Mouse (Mus musculus) kidney, postnatal 10 days (tissue): ENCODE data around the gene Ttll3.

Experiments used
- DNase-seq: peaks from one replicate; pipeline ENCODE4 v3.0.0; 2021; ENCODE audit warnings: mixed read lengths

The Ttll3 gene

GRCm38 (mm10) chr6:113426696-113427095 is 37.6 kb downstream of the Ttll3 start:
- DNase-seq: no peak

- peak; percentile 67 for DNase-seq
These were observed 38.3 kb downstream of the Ttll3 start for GRCm38 (mm10) chr6:113427397-113427796.

GRCm38 (mm10) chr6:113428006-113428405 is 38.9 kb downstream of the Ttll3 start:
- DNase-seq: no peak

GRCm38 (mm10) chr6:113429965-113430364 is 40.9 kb downstream of the Ttll3 start:
- DNase-seq: no peak

GRCm38 (mm10) chr6:113430846-113431245 is 41.8 kb downstream of the Ttll3 start:
- no peak for DNase-seq

- DNase-seq: no peak
These were observed 42.7 kb downstream of the Ttll3 start for GRCm38 (mm10) chr6:113431801-113432200.

GRCm38 (mm10) chr6:113433661-113434060 is 44.6 kb downstream of the Ttll3 start:
- DNase-seq: no peak

GRCm38 (mm10) chr6:113434691-113435090 is 45.6 kb downstream of the Ttll3 start:
- no peak for DNase-seq

GRCm38 (mm10) chr6:113435664-113436205 is 46.7 kb downstream of the Ttll3 start, which contains the start of gene Cidec:
Gene Cidec (minus strand): TSS chr6:113435760.
- DNase-seq: no peak

- no peak for DNase-seq
These were observed 48.1 kb downstream of the Ttll3 start for GRCm38 (mm10) chr6:113437135-113437534.

GRCm38 (mm10) chr6:113438721-113439430 is 49.8 kb downstream of the Ttll3 start:
- DNase-seq: no peak

GRCm38 (mm10) chr6:113440686-113441085 is 51.6 kb downstream of the Ttll3 start:
- no peak for DNase-seq

GRCm38 (mm10) chr6:113441147-113441680 is 52.2 kb downstream of the Ttll3 start:
- peak; percentile 87 for DNase-seq

GRCm38 (mm10) chr6:113442087-113442441 is 53.0 kb downstream of the Ttll3 start:
- no peak for DNase-seq

- DNase-seq: peak; percentile 93
These were observed 53.5 kb downstream of the Ttll3 start, which contains the start of gene Jagn1 for GRCm38 (mm10) chr6:113442442-113443090. Gene Jagn1 (plus strand): TSS chr6:113442569.

GRCm38 (mm10) chr6:113443091-113443490 is 54.0 kb downstream of the Ttll3 start:
- DNase-seq: no peak

GRCm38 (mm10) chr6:113444207-113444965 is 55.3 kb downstream of the Ttll3 start:
- DNase-seq: no peak

- no peak for DNase-seq
These were observed 58.6 kb downstream of the Ttll3 start for GRCm38 (mm10) chr6:113447639-113448038.

GRCm38 (mm10) chr6:113451839-113452238 is 62.8 kb downstream of the Ttll3 start:
- no peak for DNase-seq

- DNase-seq: no peak
These were observed 65.9 kb downstream of the Ttll3 start for GRCm38 (mm10) chr6:113455007-113455406.

- DNase-seq: no peak
These were observed 69.0 kb downstream of the Ttll3 start, which contains the start of gene Il17re for GRCm38 (mm10) chr6:113457952-113458534. Gene Il17re (plus strand): TSS chr6:113458484.

GRCm38 (mm10) chr6:113458635-113459034 is 69.6 kb downstream of the Ttll3 start:
- peak; percentile 58 for DNase-seq

- no peak for DNase-seq
These were observed 75.0 kb downstream of the Ttll3 start for GRCm38 (mm10) chr6:113464040-113464439.
